Mouse (Mus musculus): ENCODE results near the gene Col7a1. TPM values are rescaled to one million over a fixed set of nuclear protein-coding genes. Genes with fewer than 3 reads are reported as not detected.

Col7a1 gene
- polyA plus RNA-seq (2012; rRNA removed), result 17.9 and 18.8 TPM in 2 replicates

GRCm38 (mm10) chr9:108953081-108953636, at the start of gene Col7a1:
TSS of gene Col7a1 (plus strand) at chr9:108953586.
- DNase-seq (ENCODE audit: low read depth), result no peak

- DNase-seq (ENCODE audit: low read depth), result no peak
Measured at GRCm38 (mm10) chr9:108912308-108912707, 41.1 kb upstream of the Col7a1 start.

- no peak for DNase-seq (ENCODE audit: low read depth)
Measured at GRCm38 (mm10) chr9:108913161-108913560, 40.2 kb upstream of the Col7a1 start.

- no peak for DNase-seq (ENCODE audit: low read depth)
Measured at GRCm38 (mm10) chr9:108913621-108914020, 39.8 kb upstream of the Col7a1 start.

- DNase-seq (ENCODE audit: low read depth), result no peak
Measured at GRCm38 (mm10) chr9:108914491-108914890, 38.9 kb upstream of the Col7a1 start, which contains the start of gene Tmem89. TSS of gene Tmem89 (plus strand) at chr9:108914619.

GRCm38 (mm10) chr9:108925897-108926296, 27.5 kb upstream of the Col7a1 start:
- no peak for DNase-seq (ENCODE audit: low read depth)

GRCm38 (mm10) chr9:108928424-108928823, 25.0 kb upstream of the Col7a1 start:
- no peak for DNase-seq (ENCODE audit: low read depth)

- DNase-seq (ENCODE audit: low read depth), result no peak
Measured at GRCm38 (mm10) chr9:108935991-108936390, 17.4 kb upstream of the Col7a1 start.

- peak; percentile 58 for DNase-seq (ENCODE audit: low read depth)
Measured at GRCm38 (mm10) chr9:108936418-108937364, 16.7 kb upstream of the Col7a1 start, which contains the start of gene Uqcrc1. TSS of gene Uqcrc1 (plus strand) at chr9:108936633.

- no peak for DNase-seq (ENCODE audit: low read depth)
Measured at GRCm38 (mm10) chr9:108945111-108945510, 8.3 kb upstream of the Col7a1 start.

- no peak for DNase-seq (ENCODE audit: low read depth)
Measured at GRCm38 (mm10) chr9:108945608-108946007, 7.8 kb upstream of the Col7a1 start.

GRCm38 (mm10) chr9:108949231-108949966, 4.0 kb upstream of the Col7a1 start:
- DNase-seq (ENCODE audit: low read depth), result no peak

GRCm38 (mm10) chr9:108949967-108950728, 3.2 kb upstream of the Col7a1 start:
- no peak for DNase-seq (ENCODE audit: low read depth)

- no peak for DNase-seq (ENCODE audit: low read depth)
Measured at GRCm38 (mm10) chr9:108955241-108955640, 1.9 kb downstream of the Col7a1 start.

GRCm38 (mm10) chr9:108955846-108956245, 2.5 kb downstream of the Col7a1 start:
- DNase-seq (ENCODE audit: low read depth), result no peak

GRCm38 (mm10) chr9:108963577-108963976, 10.2 kb downstream of the Col7a1 start:
- DNase-seq (ENCODE audit: low read depth), result no peak

GRCm38 (mm10) chr9:108964338-108964737, 11.0 kb downstream of the Col7a1 start:
- no peak for DNase-seq (ENCODE audit: low read depth)

GRCm38 (mm10) chr9:108970623-108971022, 17.2 kb downstream of the Col7a1 start:
- no peak for DNase-seq (ENCODE audit: low read depth)

GRCm38 (mm10) chr9:108976483-108976882, 23.1 kb downstream of the Col7a1 start:
- DNase-seq (ENCODE audit: low read depth), result no peak

- DNase-seq (ENCODE audit: low read depth), result no peak
Measured at GRCm38 (mm10) chr9:108977966-108978365, 24.6 kb downstream of the Col7a1 start.

- no peak for DNase-seq (ENCODE audit: low read depth)
Measured at GRCm38 (mm10) chr9:108982498-108982897, 29.1 kb downstream of the Col7a1 start.

All from gonadal fat pad, adult 2 months (tissue).